Mouse (Mus musculus) CH12.LX (cell line): ENCODE results near the gene Prkag1. TPM values are rescaled to one million over a fixed set of nuclear protein-coding genes. Genes with fewer than 3 reads are reported as not detected.

ENCODE experiments used
- DNase-seq: peaks from one replicate; pipeline ENCODE4 v3.0.0-alpha.2; 2013; ENCODE audit errors: extremely low read depth
- H3K27ac ChIP-seq: 2 replicates; pipeline ENCODE4 v1.5.1; 2012; ENCODE audit warnings: low read depth, mild to moderate bottlenecking, control low read depth, moderate library complexity; ENCODE audit not compliant: insufficient read depth
- H3K27me3 ChIP-seq: replicated peaks from 2 replicates; pipeline ENCODE3; 2012; ENCODE audit warnings: inconsistent platforms
- H3K36me3 ChIP-seq, 2 experiments: replicated peaks in 1 of 2; 2 replicates each; pipeline versions ENCODE3 to v1.6.1; 2012; ENCODE audit warnings: inconsistent platforms in 1 of 2, low read length in 1 of 2, mild to moderate bottlenecking in 1 of 2, mixed read lengths in 1 of 2, moderate library complexity in 1 of 2; ENCODE audit not compliant: control insufficient read depth in 1 of 2, insufficient read depth in 1 of 2
- H3K4me1 ChIP-seq, 2 experiments: 2 replicates each; pipeline ENCODE4 v1.6.1; 2012; ENCODE audit warnings: inconsistent platforms in 1 of 2, moderate library complexity in 1 of 2; ENCODE audit not compliant: insufficient read depth in 2 of 2, control insufficient read depth in 1 of 2
- H3K4me2 ChIP-seq: 2 replicates; pipeline ENCODE4 v1.6.1; 2012; ENCODE audit warnings: low read depth, mild to moderate bottlenecking, control low read depth; ENCODE audit not compliant: poor library complexity, insufficient read depth, severe bottlenecking
- H3K4me3 ChIP-seq, 3 experiments: fragments of 150-350 bp in 1 of 3; sonication (generic) in 1 of 3; replicated peaks in 1 of 3; 2 replicates each; pipeline versions ENCODE3 to v1.5.1; 2011 to 2012; ENCODE audit warnings: low read depth in 2 of 3, low read length in 2 of 3, mild to moderate bottlenecking in 2 of 3, moderate library complexity in 2 of 3, control low read depth in 1 of 3, improper control_type of control experiment in 1 of 3, inconsistent platforms in 1 of 3, mixed read lengths in 1 of 3; ENCODE audit not compliant: poor library complexity in 1 of 3
- H3K79me2 ChIP-seq: replicated peaks from 2 replicates; pipeline ENCODE4 v1.6.1; 2012; ENCODE audit warnings: mild to moderate bottlenecking, moderate library complexity; ENCODE audit not compliant: control insufficient read depth, poor library complexity, insufficient read depth, severe bottlenecking; ENCODE audit errors: extremely low read depth
- H3K9ac ChIP-seq: 2 replicates; pipeline ENCODE4 v1.6.1; 2012; ENCODE audit warnings: low read depth, mild to moderate bottlenecking, control low read depth, moderate library complexity; ENCODE audit not compliant: insufficient read depth
- H3K9me3 ChIP-seq: replicated peaks from 2 replicates; pipeline ENCODE3; 2012; ENCODE audit warnings: low read length, inconsistent platforms, mixed read lengths
- BHLHE40 ChIP-seq: IDR thresholded peaks from 2 replicates; pipeline ENCODE4 v1.6.1; 2011; ENCODE audit warnings: mild to moderate bottlenecking, low read depth, low read length, improper control_type of control experiment
- CHD1 ChIP-seq: IDR thresholded peaks from 2 replicates; pipeline ENCODE4 v1.6.1; 2012; ENCODE audit warnings: low read depth, low read length, improper control_type of control experiment, inconsistent platforms
- ELF1 ChIP-seq: IDR thresholded peaks from 2 replicates; pipeline ENCODE4 v1.6.1; 2014; ENCODE audit warnings: low read depth, mild to moderate bottlenecking, inconsistent platforms, low read length, improper control_type of control experiment
- GABPA ChIP-seq: IDR thresholded peaks from 2 replicates; pipeline ENCODE4 v1.6.1; 2012; ENCODE audit warnings: low read depth, low read length, improper control_type of control experiment, inconsistent platforms; ENCODE audit not compliant: insufficient replicate concordance
- HCFC1 ChIP-seq: IDR thresholded peaks from 2 replicates; pipeline ENCODE4 v1.6.1; 2012; ENCODE audit warnings: low read depth, mild to moderate bottlenecking, inconsistent platforms, low read length, improper control_type of control experiment
- JUND ChIP-seq: conservative IDR thresholded peaks from 2 replicates; pipeline ENCODE4 v1.6.1; 2011; ENCODE audit warnings: low read depth, low read length, improper control_type of control experiment
- KAT2A ChIP-seq: IDR thresholded peaks from 2 replicates; pipeline ENCODE4 v1.6.1; 2012; ENCODE audit warnings: low read length, improper control_type of control experiment, inconsistent platforms; ENCODE audit not compliant: insufficient replicate concordance
- MAFK ChIP-seq: IDR thresholded peaks from 2 replicates; pipeline ENCODE4 v1.6.1; 2011; ENCODE audit warnings: low read length, improper control_type of control experiment; ENCODE audit not compliant: insufficient replicate concordance
- MYC ChIP-seq: IDR thresholded peaks from 2 replicates; pipeline ENCODE4 v1.6.1; 2011; ENCODE audit warnings: low read depth, mild to moderate bottlenecking, improper control_type of control experiment, low read length
- NRF1 ChIP-seq: IDR thresholded peaks from 2 replicates; pipeline ENCODE4 v1.6.1; 2014; ENCODE audit warnings: low read depth, mild to moderate bottlenecking, inconsistent platforms, low read length, improper control_type of control experiment, moderate library complexity
- PAX5 ChIP-seq: IDR thresholded peaks from 2 replicates; pipeline ENCODE4 v1.6.1; 2012; ENCODE audit warnings: low read length, inconsistent platforms, mixed read lengths
- POLR2A ChIP-seq: IDR thresholded peaks from 2 replicates; pipeline ENCODE4 v1.6.1; 2011; ENCODE audit warnings: low read depth, mild to moderate bottlenecking, improper control_type of control experiment, low read length
- RAD21 ChIP-seq: IDR thresholded peaks from 2 replicates; pipeline ENCODE4 v1.6.1; 2011; ENCODE audit warnings: low read depth, mild to moderate bottlenecking, low read length, improper control_type of control experiment, moderate library complexity
- RCOR1 ChIP-seq: conservative IDR thresholded peaks from 2 replicates; pipeline ENCODE4 v1.6.1; 2012; ENCODE audit warnings: low read depth, mild to moderate bottlenecking, inconsistent platforms, low read length, improper control_type of control experiment
- SMC3 ChIP-seq: IDR thresholded peaks from 2 replicates; pipeline ENCODE4 v1.6.1; 2011; ENCODE audit warnings: low read depth, low read length, improper control_type of control experiment
- TCF12 ChIP-seq: IDR thresholded peaks from 2 replicates; pipeline ENCODE4 v1.6.1; 2014; ENCODE audit warnings: low read depth, mild to moderate bottlenecking, inconsistent platforms, low read length, improper control_type of control experiment
- UBTF ChIP-seq: IDR thresholded peaks from 2 replicates; pipeline ENCODE4 v1.6.1; 2012; ENCODE audit warnings: low read depth, mild to moderate bottlenecking, inconsistent platforms, low read length, improper control_type of control experiment, moderate library complexity
- USF2 ChIP-seq: conservative IDR thresholded peaks from 2 replicates; pipeline ENCODE4 v1.6.1; 2011; ENCODE audit warnings: low read depth, low read length, improper control_type of control experiment
- ZC3H11A ChIP-seq: IDR thresholded peaks from 2 replicates; pipeline ENCODE4 v1.6.1; 2012; ENCODE audit warnings: low read depth, mild to moderate bottlenecking, inconsistent platforms, low read length, improper control_type of control experiment
- ZNF384 ChIP-seq: IDR thresholded peaks from 2 replicates; pipeline ENCODE4 v1.6.1; 2012; ENCODE audit warnings: low read depth, low read length, improper control_type of control experiment, inconsistent platforms
- dilution Hi-C: fragments of 300-500 bp; cut with MboI; formaldehyde crosslinking; loops from 2 replicates; pipeline ENCODE4 v1.14.3; 2020; ENCODE audit warnings: low sequenced_read_pairs; ENCODE audit not compliant: extremely low pct_unique_long_range_greater_than_20kb, extremely low pct_ligation_motif_present
- in situ Hi-C: fragments of 300-500 bp; cut with MboI; formaldehyde crosslinking; loops from 3 replicates; pipeline ENCODE4 v1.14.3; 2019; ENCODE audit warnings: low sequenced_read_pairs, low pct_ligation_motif_present, low pct_unique_long_range_greater_than_20kb, mixed read lengths
- polyA plus RNA-seq: library from polyadenylated mRNA; unstranded; fragments of >175 nt; gene quantifications from 2 replicates; pipeline ENCODE4 v1.2.1, GENCODE M21; 2012; ENCODE audit warnings: low read depth; ENCODE audit not compliant: insufficient read length
- total RNA-seq, 2 experiments: library from RNA; depleted of rRNA; stranded (reverse); fragments of 300-350 nt in 1 of 2; fragments of >200 nt in 1 of 2; gene quantifications; 2 replicates each; pipeline ENCODE4 v1.2.3; 2012 to 2014

Gene Prkag1
- total and polyA plus RNA-seq, 3 experiments, result 49.4 to 87.5 (median 66.1) TPM

- DNase-seq, result no peak
- Histone ChIP-seq H3K79me2 (peaks cover 8% of the 10 kb centered on the region; the same call in 1 of the 2 replicates), H3K9me3 (no peaks in the 10 kb centered on the region), H3K4me3 (no peak overlapping the region), H3K4me2 (no peak overlapping the region), H3K27me3 (no peaks in the 10 kb centered on the region), H3K27ac (no peak overlapping the region), H3K9ac (no peak overlapping the region), H3K36me3 (peaks cover 96 to 100% of the 10 kb centered on the region in 2 experiments), H3K4me1 (no peaks in the 10 kb centered on the region)
- dilution Hi-C loops, result no loop called here
- TF ChIP-seq GABPA (no peak), POLR2A (no peak)
- in situ Hi-C loops, result no loop called here
Observed at GRCm38 (mm10) chr15:98852733-98853132, 21.4 kb upstream of the Prkag1 start.

GRCm38 (mm10) chr15:98852071-98852470, 20.8 kb upstream of the Prkag1 start:
- Histone ChIP-seq H3K9me3 (no peaks in the 10 kb centered on the region), H3K4me1 (no peaks in the 10 kb centered on the region), H3K27ac (no peak overlapping the region), H3K79me2 (peaks cover 8% of the 10 kb centered on the region; the same call in 1 of the 2 replicates), H3K4me3 (no peak overlapping the region), H3K36me3 (peaks cover 96 to 100% of the 10 kb centered on the region in 2 experiments), H3K27me3 (no peaks in the 10 kb centered on the region), H3K9ac (no peak overlapping the region), H3K4me2 (no peak overlapping the region)
- dilution Hi-C loops, result no loop called here
- TF ChIP-seq SMC3 (no peak), ELF1 (no peak), UBTF (no peak), BHLHE40 (no peak), MAFK (no peak), MYC (no peak), USF2 (no peak), PAX5 (no peak), TCF12 (no peak), RCOR1 (no peak), CHD1 (no peak), HCFC1 (no peak), ZC3H11A (no peak), KAT2A (no peak), NRF1 (no peak), JUND (no peak), ZNF384 (no peak), RAD21 (no peak)
- no peak for DNase-seq
- in situ Hi-C loops, result no loop called here
